Mouse (Mus musculus): ENCODE measurements at regions not wholly inside any gene's neighbourhood (a gene's known extent, or its start where the extent isn't known, plus 50 kb on each side); places are given as distances from the start of the nearest gene placed in this dataset.

DNA sequence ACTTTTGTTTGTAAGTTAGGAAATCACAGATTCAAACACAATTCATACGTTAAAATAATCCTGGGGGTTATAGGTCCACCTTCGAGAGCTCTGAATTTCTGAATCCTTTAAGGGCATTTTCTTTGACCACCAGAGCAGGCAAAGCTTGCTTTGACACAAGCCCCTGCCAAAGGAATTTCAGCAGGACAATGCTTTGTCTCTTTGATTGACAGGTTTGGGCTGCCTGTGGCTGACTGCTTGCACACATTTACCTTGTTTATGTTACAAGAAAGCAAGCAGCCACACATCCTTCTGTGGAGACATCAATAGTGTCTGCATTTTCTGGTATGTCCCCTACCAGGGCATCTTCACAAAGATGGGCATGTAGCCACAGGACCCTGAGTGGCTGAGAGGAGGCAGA is 228.5 kb downstream of the Dcdc2c start:
- Histone ChIP-seq H3K27ac (no peak overlapping the region), H3K27me3 (no peaks in the 10 kb centered on the region), H3K4me2 (no peak overlapping the region), H3K4me3 (no peak overlapping the region), H3K9ac (no peak overlapping the region), H3K36me3 (no peaks in the 10 kb centered on the region), H3K4me1 (no peaks in the 10 kb centered on the region), H3K9me3 (no peaks in the 10 kb centered on the region)
- WGBS, result 68% methylated on average over 2 of the region's 2 CpGs
- ATAC-seq (ENCODE audit: insufficient number of reproducible peaks, low FRiP score, low TSS enrichment, low read depth), result no peak

- no peaks in the 10 kb centered on the region for H3K36me3 ChIP-seq
- WGBS, result 76% methylated on average over 5 of the region's 5 CpGs
- ATAC-seq (ENCODE audit: insufficient number of reproducible peaks, low FRiP score, low TSS enrichment, low read depth), result no peak
Observed at GRCm38 (mm10) chr12:28309226-28309625, 243.0 kb downstream of the Dcdc2c start.

GRCm38 (mm10) chr12:28302038-28302581 is 250.1 kb downstream of the Dcdc2c start:
- Histone ChIP-seq H3K4me1 (0 out of 2 replicates have a peak, but pooled peaks cover 2% of the 10 kb centered on the region), H3K27ac (no peak overlapping the region), H3K27me3 (no peaks in the 10 kb centered on the region), H3K36me3 (no peaks in the 10 kb centered on the region), H3K9ac (no peak overlapping the region), H3K9me3 (no peaks in the 10 kb centered on the region), H3K4me3 (no peak overlapping the region), H3K4me2 (no peak overlapping the region)
- 30% methylated on average over 2 of the region's 2 CpGs for WGBS
- no peak for ATAC-seq (ENCODE audit: insufficient number of reproducible peaks, low FRiP score, low TSS enrichment, low read depth)

More at GRCm38 (mm10) chr12:28309226-28309625, 243.0 kb downstream of the Dcdc2c start:
- Histone ChIP-seq H3K4me3 (no peak overlapping the region), H3K4me1 (no peaks in the 10 kb centered on the region), H3K4me2 (no peak overlapping the region), H3K9me3 (no peaks in the 10 kb centered on the region), H3K27me3 (no peaks in the 10 kb centered on the region), H3K9ac (no peak overlapping the region), H3K27ac (no peak overlapping the region)

DNA sequence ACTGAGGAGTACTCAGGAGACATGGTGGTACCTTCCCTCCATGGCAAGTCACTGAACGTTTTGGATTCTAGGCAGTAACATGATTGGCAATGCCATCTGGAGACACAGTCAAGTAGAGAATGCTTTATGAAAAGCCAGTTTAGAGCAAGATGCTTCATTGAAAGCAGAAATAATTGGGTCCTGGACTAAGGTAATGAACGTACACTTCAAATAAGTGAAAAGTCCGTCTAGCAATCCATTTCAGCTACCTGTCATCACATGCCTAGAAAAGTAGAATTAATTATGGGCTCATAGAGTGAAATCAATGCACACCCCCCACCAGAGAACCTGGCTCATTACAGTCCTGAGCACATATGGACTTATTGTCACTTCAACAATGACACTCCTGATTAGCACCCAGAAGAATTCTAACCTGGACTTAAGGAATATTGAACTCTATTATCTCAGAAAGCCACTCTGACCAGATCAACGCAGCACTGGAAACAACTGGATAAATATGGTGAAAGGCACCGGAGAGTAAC is 263.8 kb downstream of the Dcdc2c start:
- 59% methylated on average over 5 of the region's 5 CpGs for WGBS
- Histone ChIP-seq H3K4me3 (no peak overlapping the region), H3K9ac (no peak overlapping the region), H3K27me3 (no peaks in the 10 kb centered on the region), H3K36me3 (no peaks in the 10 kb centered on the region), H3K4me1 (no peaks in the 10 kb centered on the region), H3K9me3 (no peaks in the 10 kb centered on the region), H3K27ac (no peak overlapping the region), H3K4me2 (no peak overlapping the region)
- no peak for ATAC-seq (ENCODE audit: insufficient number of reproducible peaks, low FRiP score, low TSS enrichment, low read depth)

GRCm38 (mm10) chr12:28255524-28255923 is 296.7 kb downstream of the Dcdc2c start:
- Histone ChIP-seq H3K4me1 (no peaks in the 10 kb centered on the region), H3K9ac (no peak overlapping the region), H3K36me3 (no peaks in the 10 kb centered on the region), H3K27ac (no peak overlapping the region), H3K4me2 (no peak overlapping the region), H3K4me3 (no peak overlapping the region), H3K27me3 (no peaks in the 10 kb centered on the region), H3K9me3 (no peaks in the 10 kb centered on the region)
- ATAC-seq (ENCODE audit: insufficient number of reproducible peaks, low FRiP score, low TSS enrichment, low read depth), result no peak
- 37% methylated on average over 3 of the region's 3 CpGs for WGBS

GRCm38 (mm10) chr12:28250526-28250925 is 301.7 kb downstream of the Dcdc2c start:
- H3K4me3 ChIP-seq, result no peak overlapping the region
- H3K27me3 ChIP-seq, result no peaks in the 10 kb centered on the region
- H3K9me3 ChIP-seq, result no peaks in the 10 kb centered on the region
- no peak overlapping the region for H3K9ac ChIP-seq
- ATAC-seq (ENCODE audit: insufficient number of reproducible peaks, low FRiP score, low TSS enrichment, low read depth), result no peak
- H3K4me1 ChIP-seq, result no peaks in the 10 kb centered on the region
- WGBS, result 50% methylated on average over 1 of the region's 1 CpGs
- no peak overlapping the region for H3K4me2 ChIP-seq
- H3K36me3 ChIP-seq, result no peaks in the 10 kb centered on the region
- H3K27ac ChIP-seq, result no peak overlapping the region

- Histone ChIP-seq H3K4me1 (no peaks in the 10 kb centered on the region), H3K4me2 (no peak overlapping the region), H3K9me3 (no peaks in the 10 kb centered on the region), H3K4me3 (no peak overlapping the region), H3K9ac (no peak overlapping the region), H3K27ac (no peak overlapping the region), H3K27me3 (no peaks in the 10 kb centered on the region), H3K36me3 (no peaks in the 10 kb centered on the region)
- 55% methylated on average over 3 of the region's 3 CpGs for WGBS
- no peak for ATAC-seq (ENCODE audit: insufficient number of reproducible peaks, low FRiP score, low TSS enrichment, low read depth)
Observed at GRCm38 (mm10) chr12:28248749-28249148, 303.4 kb downstream of the Dcdc2c start.

DNA sequence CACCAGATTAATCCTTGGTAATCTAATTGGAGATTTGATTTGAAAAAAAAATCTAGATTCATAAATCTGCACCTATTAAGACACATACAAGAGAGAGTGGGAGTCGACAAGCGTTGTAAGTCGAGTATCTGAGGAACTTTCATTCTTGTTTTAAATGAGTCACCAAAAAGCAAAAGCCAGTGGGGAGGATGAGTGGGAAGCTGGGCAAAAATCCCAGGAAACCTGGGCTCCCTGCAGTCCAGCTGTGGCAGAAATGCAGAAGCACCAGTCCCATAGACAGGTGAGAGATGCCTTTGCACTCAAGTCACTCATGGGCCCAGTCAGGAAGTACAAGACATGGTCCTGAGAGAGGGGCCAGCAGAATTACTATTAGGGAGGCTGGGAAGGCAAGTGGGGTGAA is 303.9 kb downstream of the Dcdc2c start:
- ATAC-seq (ENCODE audit: insufficient number of reproducible peaks, low FRiP score, low TSS enrichment, low read depth), result no peak
- 86% methylated on average over 3 of the region's 3 CpGs for WGBS

GRCm38 (mm10) chr12:28238016-28238415 is 314.2 kb downstream of the Dcdc2c start:
- WGBS, result 62% methylated on average over 5 of the region's 5 CpGs
- H3K4me3 ChIP-seq, result no peak overlapping the region
- H3K4me1 ChIP-seq, result no peaks in the 10 kb centered on the region
- H3K36me3 ChIP-seq, result no peaks in the 10 kb centered on the region
- H3K9me3 ChIP-seq, result no peaks in the 10 kb centered on the region
- H3K27ac ChIP-seq, result no peak overlapping the region
- no peak for ATAC-seq (ENCODE audit: insufficient number of reproducible peaks, low FRiP score, low TSS enrichment, low read depth)
- H3K9ac ChIP-seq, result no peak overlapping the region
- H3K4me2 ChIP-seq, result no peak overlapping the region
- no peaks in the 10 kb centered on the region for H3K27me3 ChIP-seq

More for the DNA sequence above, 303.9 kb downstream of the Dcdc2c start:
- no peak overlapping the region for H3K4me2 ChIP-seq
- H3K4me1 ChIP-seq, result no peaks in the 10 kb centered on the region
- H3K36me3 ChIP-seq, result no peaks in the 10 kb centered on the region
- no peaks in the 10 kb centered on the region for H3K9me3 ChIP-seq
- no peak overlapping the region for H3K4me3 ChIP-seq
- no peak overlapping the region for H3K9ac ChIP-seq
- H3K27me3 ChIP-seq, result no peaks in the 10 kb centered on the region
- H3K27ac ChIP-seq, result no peak overlapping the region

GRCm38 (mm10) chr12:28237041-28237440 is 315.2 kb downstream of the Dcdc2c start:
- ATAC-seq (ENCODE audit: insufficient number of reproducible peaks, low FRiP score, low TSS enrichment, low read depth), result no peak
- H3K27ac ChIP-seq, result no peak overlapping the region
- no peaks in the 10 kb centered on the region for H3K36me3 ChIP-seq
- no peaks in the 10 kb centered on the region for H3K4me1 ChIP-seq
- H3K9ac ChIP-seq, result no peak overlapping the region
- no peak overlapping the region for H3K4me3 ChIP-seq
- H3K9me3 ChIP-seq, result no peaks in the 10 kb centered on the region
- H3K27me3 ChIP-seq, result no peaks in the 10 kb centered on the region
- whole genome bisulfite sequencing, result 44% methylated on average over 4 of the region's 4 CpGs
- no peak overlapping the region for H3K4me2 ChIP-seq

- Histone ChIP-seq H3K9me3 (no peaks in the 10 kb centered on the region), H3K36me3 (no peaks in the 10 kb centered on the region), H3K4me3 (no peak overlapping the region), H3K4me2 (no peak overlapping the region), H3K27ac (no peak overlapping the region), H3K9ac (no peak overlapping the region), H3K27me3 (no peaks in the 10 kb centered on the region), H3K4me1 (no peaks in the 10 kb centered on the region)
- ATAC-seq (ENCODE audit: insufficient number of reproducible peaks, low FRiP score, low TSS enrichment, low read depth), result no peak
- WGBS, result 62% methylated on average over 1 of the region's 1 CpGs
Observed at GRCm38 (mm10) chr12:28202847-28203246, 349.4 kb downstream of the Dcdc2c start.

DNA sequence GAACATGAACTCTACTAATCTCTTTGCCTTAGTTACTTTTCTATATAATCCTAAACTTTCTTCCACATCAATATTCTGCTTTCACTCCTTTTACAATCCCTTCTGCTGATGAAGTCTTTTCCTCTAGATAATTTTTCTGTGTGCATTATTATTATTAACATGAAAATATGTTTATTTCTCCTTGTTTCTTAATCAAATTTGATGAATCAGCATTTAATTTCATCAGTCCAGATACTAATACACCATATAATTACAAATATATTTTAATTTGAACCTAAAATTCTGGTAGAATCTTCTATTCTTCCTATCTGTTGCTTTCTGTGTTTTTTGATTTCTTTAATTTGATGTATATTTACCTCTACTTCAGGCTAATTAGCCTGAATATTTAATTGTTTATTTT is 365.5 kb downstream of the Dcdc2c start:
- H3K4me3 ChIP-seq, result no peak overlapping the region
- H3K4me1 ChIP-seq, result no peaks in the 10 kb centered on the region
- no peaks in the 10 kb centered on the region for H3K36me3 ChIP-seq
- H3K4me2 ChIP-seq, result no peak overlapping the region
- H3K9me3 ChIP-seq, result peaks cover 3% of the 10 kb centered on the region; the same call in 1 of the 2 replicates
- no peak overlapping the region for H3K27ac ChIP-seq
- H3K27me3 ChIP-seq, result no peaks in the 10 kb centered on the region
- no peak for ATAC-seq (ENCODE audit: insufficient number of reproducible peaks, low FRiP score, low TSS enrichment, low read depth)
- no peak overlapping the region for H3K9ac ChIP-seq

DNA sequence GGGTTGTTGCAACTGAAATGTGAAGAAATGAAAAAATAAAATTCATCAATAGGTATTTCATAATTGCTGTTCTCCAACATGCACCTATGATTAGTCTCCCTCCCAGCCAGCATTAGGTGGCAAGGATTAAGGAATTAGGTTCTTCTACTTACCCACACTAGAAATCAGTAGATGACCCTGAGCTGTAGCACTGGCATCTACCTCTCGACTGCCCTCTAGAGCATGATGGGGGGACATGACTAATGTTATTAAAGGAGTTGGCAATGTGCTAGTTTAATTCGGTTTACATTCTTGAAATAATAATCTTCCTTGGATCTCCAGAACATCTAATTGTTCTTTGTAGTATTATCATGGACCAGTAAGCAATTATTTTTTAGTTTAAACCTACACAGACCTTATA is 370.9 kb downstream of the Dcdc2c start:
- Histone ChIP-seq H3K36me3 (no peaks in the 10 kb centered on the region), H3K4me1 (no peaks in the 10 kb centered on the region), H3K9me3 (no peaks in the 10 kb centered on the region), H3K4me2 (no peak overlapping the region), H3K9ac (no peak overlapping the region), H3K27me3 (no peaks in the 10 kb centered on the region), H3K27ac (no peak overlapping the region), H3K4me3 (no peak overlapping the region)
- no peak for ATAC-seq (ENCODE audit: insufficient number of reproducible peaks, low FRiP score, low TSS enrichment, low read depth)
- WGBS, result 76% methylated on average over 2 of the region's 2 CpGs
